Mouse (Mus musculus) hindbrain, embryonic 13.5 days (tissue): Measurements from ENCODE around the gene Atp6v1fnb. TPM values are rescaled to one million over a fixed set of nuclear protein-coding genes. Genes with fewer than 3 reads are reported as not detected.
A peak's percentile ranks its signal among the peaks of the same experiment; 100 is the strongest.

Experiments
- ATAC-seq: fragments of 200-750 bp; cut with Nextera tagmentation; 2 replicates; pipeline ENCODE4 v1.8.0; 2017; ENCODE audit warnings: moderate TSS enrichment; ENCODE audit not compliant: low FRiP score
- H3K27ac ChIP-seq: fragments of 300-500 bp; sonication (generic); 2 replicates; pipeline ENCODE4 v1.5.1; 2015; ENCODE audit warnings: inconsistent platforms, mild to moderate bottlenecking, moderate library complexity
- H3K27me3 ChIP-seq: fragments of 300-500 bp; sonication (generic); 2 replicates; pipeline ENCODE4 v1.6.1; 2015; ENCODE audit warnings: mild to moderate bottlenecking, inconsistent platforms
- H3K36me3 ChIP-seq: fragments of 300-500 bp; sonication (generic); 2 replicates; pipeline ENCODE4 v1.6.1; 2015; ENCODE audit warnings: mild to moderate bottlenecking, inconsistent platforms
- H3K4me1 ChIP-seq: fragments of 300-500 bp; sonication (generic); replicated peaks from 2 replicates; pipeline ENCODE4 v1.6.1; 2015; ENCODE audit warnings: inconsistent platforms
- H3K4me2 ChIP-seq: fragments of 300-500 bp; sonication (generic); 2 replicates; pipeline ENCODE4 v1.6.1; 2015; ENCODE audit warnings: inconsistent platforms, mild to moderate bottlenecking, moderate library complexity
- H3K4me3 ChIP-seq: fragments of 300-500 bp; sonication (generic); 2 replicates; pipeline ENCODE4 v1.5.1; 2015; ENCODE audit warnings: mild to moderate bottlenecking, inconsistent platforms
- H3K9ac ChIP-seq: fragments of 300-500 bp; sonication (generic); 2 replicates; pipeline ENCODE4 v1.6.1; 2015; ENCODE audit warnings: mild to moderate bottlenecking, inconsistent platforms
- H3K9me3 ChIP-seq: fragments of 300-500 bp; sonication (generic); 2 replicates; pipeline ENCODE4 v1.6.1; 2016; ENCODE audit warnings: inconsistent platforms
- WGBS: fragments of 180-500 bp; shearing (Covaris S2); methylation state at CpG from one replicate; pipeline ENCODE4 v1.1.7; 2015; 5-methylcytosine and 5-hydroxymethylcytosine counted together
- polyA plus RNA-seq: library from polyadenylated mRNA; unstranded; fragments of >200 nt; fragmentation: Nextera tagmentation; extraction: Ambion mirVana; gene quantifications from 2 replicates; pipeline ENCODE4 v1.2.1, GENCODE M21; 2015

Atp6v1fnb gene
- polyA plus RNA-seq, 1 experiment from 2014 or later, result 0.57 TPM

DNA sequence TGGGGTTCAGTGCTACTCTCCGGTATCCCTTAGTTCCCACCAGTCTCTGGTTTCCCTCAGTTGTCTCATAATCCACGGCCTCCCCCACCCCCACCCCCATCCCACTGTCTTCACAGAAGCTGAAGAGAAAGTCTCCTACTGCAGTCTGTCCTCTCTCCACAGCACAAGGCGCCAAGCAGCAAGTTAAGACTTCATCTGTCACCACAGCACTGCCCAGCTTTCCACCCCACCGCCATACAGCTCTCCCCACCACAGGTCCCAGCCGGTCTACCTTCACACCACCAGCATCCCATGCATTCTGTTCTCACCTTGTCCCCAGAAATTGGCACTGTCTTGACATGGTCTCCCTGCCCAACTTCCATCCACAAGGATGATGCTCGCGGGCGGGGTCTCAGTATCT is 35.6 kb downstream of the Atp6v1fnb start:
- H3K9ac ChIP-seq, result peak overlapping the region; percentile 73
- WGBS, result 26% methylated on average over 8 of the region's 8 CpGs
- no peak overlapping the region for H3K27ac ChIP-seq
- peaks cover 22% of the 10 kb centered on the region for H3K4me1 ChIP-seq
- H3K36me3 ChIP-seq, result no peaks in the 10 kb centered on the region
- peaks cover 66% of the 10 kb centered on the region for H3K27me3 ChIP-seq
- ATAC-seq, result 0 out of 2 replicates have a peak, but pooled peaks have one; percentile 8
- H3K4me2 ChIP-seq, result peak overlapping the region; percentile 67
- H3K4me3 ChIP-seq, result peak overlapping the region; percentile 51
- H3K9me3 ChIP-seq, result no peaks in the 10 kb centered on the region

DNA sequence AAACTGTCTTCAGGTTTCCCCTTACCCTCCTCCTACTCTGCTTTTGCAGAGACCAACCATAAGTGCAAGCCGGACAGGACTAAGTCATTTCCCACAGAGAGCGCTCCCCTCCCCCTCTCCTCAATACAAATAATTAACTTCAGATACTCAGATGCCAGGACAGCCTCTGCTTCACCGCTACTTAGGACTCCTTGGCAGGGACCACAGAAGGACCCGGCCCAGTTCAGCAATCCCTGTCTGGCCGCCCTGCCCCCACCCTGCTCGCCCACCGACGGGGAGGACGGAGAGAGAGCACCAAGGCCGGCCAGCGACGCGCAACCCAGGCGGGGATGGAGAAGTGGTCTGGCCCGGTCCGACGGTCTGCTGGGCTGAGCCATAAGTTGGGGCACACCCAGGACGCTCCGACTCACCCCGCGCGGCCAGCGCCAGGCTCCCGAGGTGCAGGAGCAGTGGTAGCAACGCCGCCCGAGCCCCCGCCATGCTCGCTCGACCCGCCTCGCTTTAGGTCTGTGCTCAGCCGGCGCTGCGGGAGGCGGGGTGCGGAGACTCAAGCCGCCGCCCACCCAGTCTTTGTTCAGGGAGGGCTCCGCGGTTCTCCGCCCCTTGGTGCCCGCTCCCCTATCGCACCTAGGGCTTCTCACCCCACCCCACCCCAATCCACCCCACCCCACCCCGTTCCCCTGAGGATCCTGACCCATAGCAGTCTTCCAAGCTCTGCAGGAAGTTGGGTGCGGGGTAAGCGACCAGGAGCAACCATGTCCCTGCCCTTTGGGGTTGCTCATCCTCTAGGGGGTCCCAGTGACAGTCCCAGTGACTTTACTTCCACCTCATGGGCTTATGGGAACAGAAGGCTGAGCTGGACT is 36.4 kb downstream of the Atp6v1fnb start, which contains the start of gene Kcp:
TSS of gene Kcp (minus strand) at position 506 of the 863 bp plus-strand sequence.
- peak within 1 kb of the TSS; percentile 73 for H3K9ac ChIP-seq
- H3K4me1 ChIP-seq, result peaks cover 22% of the 10 kb centered on the region
- WGBS, result 2% methylated on average over 36 of the region's 47 CpGs
- peak; percentile 71 for ATAC-seq
- no peak within 1 kb of the TSS for H3K27ac ChIP-seq
- H3K27me3 ChIP-seq, result peaks cover 68% of the 10 kb centered on the region
- H3K4me3 ChIP-seq, result peak within 1 kb of the TSS; percentile 51
- H3K9me3 ChIP-seq, result no peaks in the 10 kb centered on the region
- H3K36me3 ChIP-seq, result no peaks in the 10 kb centered on the region
- H3K4me2 ChIP-seq, result peak within 1 kb of the TSS; percentile 67

DNA sequence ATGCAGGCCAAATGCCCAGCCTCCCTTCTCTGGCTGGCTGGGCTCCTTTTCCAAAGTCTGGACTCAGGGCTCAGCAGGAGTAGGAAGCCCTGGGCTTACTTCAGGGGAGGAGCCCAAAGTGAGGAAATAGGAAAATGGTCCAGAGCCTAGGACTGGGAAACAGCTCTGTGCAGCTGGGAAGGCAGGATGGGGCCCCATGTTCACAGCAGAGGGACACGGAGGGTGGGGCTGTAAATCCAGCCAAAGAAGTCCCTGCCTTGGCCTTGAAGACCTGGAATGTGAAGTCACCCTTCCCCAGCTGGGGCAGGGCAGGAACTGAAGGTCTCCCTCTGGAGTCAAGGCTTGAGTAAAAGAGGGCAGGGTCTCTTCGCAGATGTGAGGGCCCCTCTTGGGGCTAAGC is 37.8 kb downstream of the Atp6v1fnb start:
- no peak for ATAC-seq
- Histone ChIP-seq H3K9me3 (no peaks in the 10 kb centered on the region), H3K4me1 (peaks cover 31% of the 10 kb centered on the region), H3K9ac (no peak overlapping the region), H3K4me2 (no peak overlapping the region), H3K27ac (0 out of 2 replicates have a peak overlapping the region, but pooled peaks have one; percentile 9), H3K4me3 (no peak overlapping the region), H3K27me3 (peaks cover 67% of the 10 kb centered on the region), H3K36me3 (no peaks in the 10 kb centered on the region)
- WGBS, result 60% methylated on average over 2 of the region's 2 CpGs

DNA sequence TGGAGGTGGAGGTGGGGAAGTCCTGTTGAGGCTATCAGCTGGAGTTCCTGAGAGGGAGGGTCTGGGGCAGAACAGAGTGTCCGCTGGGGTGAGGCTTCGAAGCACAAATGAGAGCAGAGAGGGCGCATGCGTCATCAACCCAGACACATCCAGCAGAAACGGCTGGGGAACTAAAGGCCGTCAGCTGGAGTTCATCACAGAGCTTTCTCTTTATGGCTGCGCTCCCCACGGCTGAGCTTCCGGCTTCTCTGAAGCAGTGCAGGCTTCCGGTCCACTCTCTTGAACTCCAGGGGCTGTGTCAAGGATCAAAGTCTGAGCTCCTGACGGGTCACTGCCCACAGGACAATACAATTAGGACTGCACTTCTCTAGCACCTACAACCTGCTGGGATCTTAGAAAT is 42.0 kb downstream of the Atp6v1fnb start:
- Histone ChIP-seq H3K36me3 (no peaks in the 10 kb centered on the region), H3K27ac (no peak overlapping the region), H3K9ac (no peak overlapping the region), H3K4me2 (peak overlapping the region; percentile 47), H3K27me3 (peaks cover 54% of the 10 kb centered on the region), H3K4me3 (0 out of 2 replicates have a peak overlapping the region, but pooled peaks have one; percentile 8), H3K4me1 (peaks cover 9% of the 10 kb centered on the region), H3K9me3 (no peaks in the 10 kb centered on the region)
- WGBS, result 0% methylated on average over 11 of the region's 11 CpGs
- peak; percentile 78 for ATAC-seq

DNA sequence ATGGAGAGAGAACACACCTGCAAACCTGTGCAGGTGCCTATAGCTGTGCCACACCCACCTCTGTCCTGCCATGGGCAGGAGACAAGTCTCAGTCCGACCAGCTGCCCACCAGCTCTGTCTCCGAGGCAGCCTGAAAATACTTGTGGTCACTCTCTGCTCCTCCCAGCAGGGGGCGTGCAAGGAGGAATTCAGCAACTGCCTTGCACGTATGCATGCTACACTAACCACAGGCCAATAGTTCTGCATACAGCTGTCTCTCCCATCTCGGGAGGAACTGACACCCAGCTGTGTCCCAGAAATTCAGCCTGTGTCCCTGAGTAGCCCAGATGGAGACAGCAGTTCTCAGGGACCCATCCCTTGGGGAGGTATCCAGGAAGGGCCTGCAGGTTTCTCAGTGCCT is 45.9 kb downstream of the Atp6v1fnb start:
- Histone ChIP-seq H3K4me2 (no peak overlapping the region), H3K9ac (no peak overlapping the region), H3K4me1 (peaks cover 9% of the 10 kb centered on the region), H3K27ac (no peak overlapping the region), H3K4me3 (no peak overlapping the region), H3K36me3 (no peaks in the 10 kb centered on the region), H3K27me3 (peaks cover 38% of the 10 kb centered on the region), H3K9me3 (no peaks in the 10 kb centered on the region)
- ATAC-seq, result no peak
- WGBS, result 10% methylated on average over 5 of the region's 5 CpGs

DNA sequence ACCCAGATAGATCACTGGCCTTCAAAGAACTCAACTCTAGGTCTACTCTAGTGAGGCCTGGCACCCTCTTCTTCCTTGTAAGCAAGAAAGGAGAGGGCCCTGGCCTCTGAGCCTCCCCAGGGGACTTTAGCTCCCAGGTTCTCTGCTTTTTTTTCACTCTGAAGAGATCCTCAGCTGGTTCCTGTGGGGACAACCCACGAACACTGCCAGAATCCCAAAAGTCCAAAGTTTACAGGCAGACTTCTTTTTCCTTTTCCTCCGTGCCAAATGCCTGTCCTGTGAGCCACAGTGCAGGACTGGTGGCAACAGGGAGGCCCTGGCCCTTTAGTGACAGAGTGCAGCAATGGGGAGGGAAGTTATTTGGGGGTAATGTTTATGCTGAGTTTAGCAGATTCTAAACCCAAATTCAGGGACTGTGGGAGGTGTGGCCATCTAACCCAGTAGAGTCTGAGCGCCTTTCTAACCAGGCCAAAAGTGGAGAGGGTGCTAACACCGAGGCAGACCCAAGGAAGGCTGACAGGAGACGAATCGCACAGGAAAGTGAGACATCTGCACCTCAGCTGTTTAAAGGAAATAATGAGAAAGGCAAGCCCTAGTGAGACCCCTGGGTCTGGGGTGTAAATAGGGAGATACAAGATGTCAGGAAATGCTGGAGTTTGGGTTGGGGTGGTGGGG is 51.5 kb downstream of the Atp6v1fnb start:
- peaks cover 66% of the 10 kb centered on the region for H3K27me3 ChIP-seq
- H3K4me2 ChIP-seq, result no peak overlapping the region
- no peak for ATAC-seq
- WGBS, result 80% methylated on average over 6 of the region's 6 CpGs
- H3K9me3 ChIP-seq, result no peaks in the 10 kb centered on the region
- H3K4me1 ChIP-seq, result peaks cover 18% of the 10 kb centered on the region
- no peak overlapping the region for H3K9ac ChIP-seq
- H3K36me3 ChIP-seq, result no peaks in the 10 kb centered on the region
- H3K27ac ChIP-seq, result no peak overlapping the region
- H3K4me3 ChIP-seq, result no peak overlapping the region

Other genes starting within 250 kb of the Atp6v1fnb start
- 31.8 and 36.6 TPM in 2 replicates for gene Hilpda, start 198.9 kb upstream of the Atp6v1fnb start, polyA plus RNA-seq
- gene Fam71f2, start 191.8 kb upstream of the Atp6v1fnb start, polyA plus RNA-seq, result 0.47 and 0.53 TPM in 2 replicates
- not detected in 2 replicates for gene Fam71f1, start 152.3 kb upstream of the Atp6v1fnb start, polyA plus RNA-seq
- gene Calu, start 123.4 kb upstream of the Atp6v1fnb start, polyA plus RNA-seq, result 164 and 168 TPM in 2 replicates
- 0.26 and 0.32 TPM in 2 replicates for gene Opn1sw, start 83.0 kb upstream of the Atp6v1fnb start, polyA plus RNA-seq
- 38.3 and 46.1 TPM in 2 replicates for gene Ccdc136, start 75.1 kb upstream of the Atp6v1fnb start, polyA plus RNA-seq
- gene Flnc, start 38.2 kb upstream of the Atp6v1fnb start, polyA plus RNA-seq, result 5.0 and 5.8 TPM in 2 replicates
- gene Atp6v1f, start 3.7 kb upstream of the Atp6v1fnb start, polyA plus RNA-seq, result 337 and 340 TPM in 2 replicates
- gene Kcp, start 36.5 kb downstream of the Atp6v1fnb start, polyA plus RNA-seq, result 20.1 and 20.5 TPM in 2 replicates
- gene Irf5, start 55.2 kb downstream of the Atp6v1fnb start, polyA plus RNA-seq, result 2.1 and 2.7 TPM in 2 replicates
- 92.0 and 95.9 TPM in 2 replicates for gene Tnpo3, start 138.4 kb downstream of the Atp6v1fnb start, polyA plus RNA-seq
- gene Tspan33, start 222.8 kb downstream of the Atp6v1fnb start, polyA plus RNA-seq, result 8.4 and 9.9 TPM in 2 replicates